Mouse (Mus musculus) megakaryocyte, embryonic 14.5 days (primary cell): Measurements from ENCODE around the gene Cdc42bpg.

ENCODE experiments used
- FLI1 ChIP-seq: IDR thresholded peaks from 2 replicates; pipeline ENCODE4 v1.6.1; 2012; ENCODE audit warnings: low read length, inconsistent platforms, mixed read lengths
- GATA1 ChIP-seq: IDR thresholded peaks from 3 replicates; pipeline ENCODE4 v1.6.1; 2012; ENCODE audit warnings: mixed read lengths, low read length, inconsistent platforms, borderline replicate concordance

- TF ChIP-seq GATA1 (no peak), FLI1 (no peak)
Observed at GRCm38 (mm10) chr19:6347615-6348014, 41.4 kb downstream of the Cdc42bpg start.
